Mouse (Mus musculus) kidney, postnatal 36 days (tissue): ENCODE data around the gene Ahcyl1.

Experiments
- DNase-seq, 2 experiments: peaks; one replicate each; pipeline ENCODE4 v3.0.0; 2021 to 2022; ENCODE audit warnings: mixed read lengths in 2 of 2

The Ahcyl1 gene

DNA sequence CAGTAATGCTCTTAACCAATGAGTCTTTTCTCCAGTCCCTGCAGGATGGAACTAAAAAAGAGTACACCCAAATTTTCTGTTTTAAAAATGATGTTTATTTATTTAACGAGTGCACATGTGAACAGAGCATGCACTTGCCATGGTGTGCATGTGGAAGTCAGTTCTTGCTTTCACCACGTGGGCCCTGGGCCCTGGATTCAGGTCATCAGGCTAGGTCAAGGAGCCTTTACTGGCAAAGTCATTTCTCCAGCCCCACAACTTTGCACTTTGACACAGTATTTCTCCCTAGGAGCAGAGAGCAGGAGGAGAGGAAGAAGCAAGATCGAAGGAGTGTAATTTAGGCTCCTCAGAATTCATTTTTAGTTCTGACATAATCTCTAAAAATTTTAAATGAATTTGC is 41.5 kb downstream of the Ahcyl1 start:
- peak; percentile 26 to 55 for DNase-seq

DNA sequence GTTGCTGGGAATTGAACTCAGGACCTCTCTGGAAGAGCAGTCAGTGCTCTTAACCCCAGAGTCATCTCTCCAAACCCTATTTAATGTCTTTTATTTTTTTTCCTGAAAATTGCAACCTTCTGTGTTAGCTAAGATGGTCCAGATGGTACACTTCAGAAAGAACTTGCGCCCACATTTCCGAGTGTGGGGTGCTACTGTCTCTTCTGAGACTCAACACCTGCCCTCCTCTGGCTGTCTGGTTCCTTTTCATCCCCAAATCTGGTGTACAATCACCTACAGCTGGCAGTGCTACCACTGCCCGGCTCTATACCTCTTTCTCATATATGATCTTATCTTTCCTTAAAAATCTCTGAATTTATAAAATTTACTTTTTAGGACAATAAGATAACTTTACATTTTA is 43.4 kb downstream of the Ahcyl1 start:
- DNase-seq, result no peak

DNA sequence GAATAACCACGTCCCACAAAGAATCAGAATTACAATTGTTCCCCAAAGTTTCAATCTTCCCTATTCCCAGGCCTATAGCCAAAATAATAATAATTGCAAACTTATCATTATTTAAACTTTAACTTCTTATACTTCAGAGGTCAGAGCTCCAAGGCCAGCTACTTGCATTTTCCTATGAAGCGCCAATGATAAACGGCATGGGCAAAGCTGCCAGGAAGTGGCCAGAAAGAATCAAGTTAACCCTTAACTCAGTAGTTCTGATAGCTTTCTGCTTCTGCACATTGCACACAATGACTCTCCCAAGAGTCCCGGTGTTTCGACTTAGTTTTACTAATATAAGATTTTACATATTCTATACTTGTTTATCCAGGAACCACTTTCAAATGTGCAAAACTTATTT is 46.1 kb downstream of the Ahcyl1 start:
- peak; percentile 43 to 58 for DNase-seq

DNA sequence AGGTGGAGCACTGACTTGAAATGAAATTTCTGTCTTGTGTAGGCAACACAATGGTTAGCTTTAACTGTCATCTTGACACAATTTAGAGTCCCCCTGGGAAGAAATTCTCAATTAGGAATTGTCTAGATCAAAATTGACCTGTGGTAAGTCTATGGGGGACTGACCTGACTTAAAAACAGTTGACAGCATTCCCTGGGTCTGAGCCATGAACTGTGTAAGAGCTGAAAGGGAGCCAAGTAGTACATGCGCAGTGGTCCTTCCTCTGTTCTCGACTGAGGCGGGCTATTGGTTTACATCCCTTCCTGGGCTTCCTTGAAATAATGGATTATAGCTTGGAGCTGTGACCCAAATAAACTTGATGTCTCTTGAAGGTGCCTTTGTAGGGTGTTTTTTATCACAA is 49.4 kb downstream of the Ahcyl1 start:
- no peak for DNase-seq

DNA sequence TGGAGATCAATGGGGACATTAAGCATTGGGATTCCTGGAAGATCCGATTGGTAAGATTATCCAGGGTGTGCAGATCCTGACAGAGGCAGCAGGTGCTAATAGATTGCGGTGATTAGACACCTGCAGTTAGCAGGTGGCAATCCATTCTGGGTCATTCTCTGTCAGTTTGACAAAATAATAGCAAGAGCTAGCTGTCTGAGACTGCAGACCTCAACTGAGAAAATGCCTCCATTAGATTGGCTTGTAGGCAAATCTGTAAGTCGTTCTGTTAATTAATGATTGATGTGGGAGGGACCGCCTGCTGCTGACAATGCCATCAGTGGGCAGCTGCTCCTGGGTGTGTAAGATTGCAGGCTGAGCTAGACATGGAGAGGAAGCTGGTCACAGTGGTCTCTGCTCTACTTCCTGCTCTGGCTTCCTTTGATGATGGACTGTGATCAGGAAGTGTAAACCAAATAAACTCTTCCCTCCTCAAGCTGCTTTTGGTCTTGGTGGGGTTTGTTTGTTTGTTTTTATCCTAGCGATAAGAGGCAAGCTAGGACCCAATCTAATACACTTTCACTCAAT is 58.7 kb downstream of the Ahcyl1 start:
- DNase-seq, result peak in 1 of 2 experiments; percentile 13

DNA sequence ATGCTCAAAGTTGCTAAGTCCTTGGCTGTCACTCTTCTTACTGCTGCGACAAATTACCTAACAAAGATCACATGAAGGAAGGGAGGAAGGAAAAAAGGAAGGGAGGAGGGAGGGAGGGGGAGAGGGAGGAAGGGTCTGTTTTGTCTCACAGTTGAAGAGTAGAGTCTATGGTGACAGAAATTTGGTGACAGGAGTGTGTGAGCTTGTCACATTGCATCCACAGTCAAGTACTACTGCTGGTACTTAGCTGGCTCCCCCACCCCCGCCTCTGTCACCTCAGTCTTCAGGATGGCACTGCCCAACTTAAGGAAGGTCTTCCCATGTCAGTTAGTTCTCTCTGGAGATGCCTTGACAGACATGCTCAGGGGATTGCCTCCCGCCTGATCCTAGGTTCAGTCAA is 60.1 kb downstream of the Ahcyl1 start:
- no peak for DNase-seq

DNA sequence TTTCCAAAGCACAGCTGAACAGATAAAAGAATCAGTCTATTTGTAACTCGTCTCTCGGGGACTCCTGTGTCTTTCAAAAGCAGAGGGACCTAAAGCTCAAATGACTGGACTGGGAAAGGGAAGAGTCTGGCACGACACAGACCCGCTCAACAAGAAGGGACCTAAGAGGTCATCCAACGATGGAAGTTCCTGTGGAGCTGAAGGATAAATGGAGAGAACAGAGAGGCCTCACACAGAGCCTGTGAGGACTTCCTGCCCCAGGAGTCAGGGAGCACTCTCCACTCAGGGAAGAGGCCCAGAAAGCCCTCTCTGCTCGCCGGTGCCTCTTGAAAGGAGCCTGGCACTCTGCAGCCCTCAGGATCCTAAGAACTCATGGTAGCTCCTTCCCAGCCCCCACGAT is 60.5 kb downstream of the Ahcyl1 start:
- no peak for DNase-seq

DNA sequence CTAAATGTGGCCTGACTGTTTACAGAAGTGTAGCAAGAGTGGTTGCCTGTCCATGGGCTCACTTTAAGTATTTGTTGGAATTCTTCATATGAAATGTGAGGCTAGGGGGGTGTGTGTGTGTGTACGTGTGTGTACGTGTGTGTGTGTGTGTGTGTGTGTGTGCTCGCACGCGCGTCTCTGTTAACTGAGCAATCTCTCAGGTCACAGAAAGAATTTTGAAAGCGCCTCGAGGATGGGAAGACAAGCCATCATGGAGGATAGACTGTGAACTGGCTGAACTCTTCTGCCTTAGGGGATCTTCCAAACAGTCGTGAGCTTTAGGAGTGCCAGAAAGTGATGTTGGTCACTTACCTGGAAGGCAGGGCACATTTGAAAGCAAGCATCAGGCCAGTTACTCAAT is 62.5 kb downstream of the Ahcyl1 start:
- no peak for DNase-seq

DNA sequence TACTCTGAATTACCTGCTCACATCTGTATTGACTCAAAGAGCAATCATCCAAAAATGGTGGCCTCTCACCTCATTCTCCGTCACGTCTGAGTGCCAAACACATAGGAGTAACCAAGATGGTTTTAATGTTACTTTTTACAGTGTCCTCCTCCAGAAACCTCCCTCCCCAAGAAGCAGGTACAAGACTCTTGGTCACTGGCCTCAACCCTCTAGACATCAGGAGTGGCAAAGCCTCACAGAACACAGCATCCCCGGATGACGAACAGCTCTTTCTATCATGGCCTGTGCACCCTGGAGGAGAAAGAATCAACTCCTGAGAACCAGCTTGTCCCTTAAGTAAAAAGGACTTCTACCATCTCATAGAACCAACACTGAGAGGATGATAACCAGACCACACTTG is 63.6 kb downstream of the Ahcyl1 start:
- DNase-seq, result no peak

DNA sequence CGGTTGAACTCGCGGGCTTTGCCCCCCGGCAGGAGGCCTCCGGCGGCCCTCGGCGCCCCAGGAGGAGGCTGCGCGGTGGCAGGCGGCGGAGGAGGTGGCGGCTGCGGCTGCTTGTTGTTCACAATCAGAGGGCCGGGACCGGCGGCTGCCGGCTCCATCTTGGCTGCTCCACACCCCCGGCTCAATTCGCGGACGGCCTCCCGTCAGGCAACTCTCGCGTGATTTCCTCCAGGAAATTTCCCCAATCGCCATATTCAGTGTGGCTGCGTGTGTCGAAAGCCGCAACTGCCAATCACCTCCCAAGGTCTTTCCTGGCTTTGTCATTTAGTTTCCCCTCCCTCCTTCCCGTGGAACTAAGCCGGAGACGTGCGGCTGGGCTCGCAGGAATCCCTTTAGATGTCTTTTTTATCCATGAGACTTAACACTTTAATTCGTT is 64.8 kb downstream of the Ahcyl1 start, which contains the start of gene Strip1:
Strip1 (minus strand) TSS at position 172 of the 436 bp plus-strand sequence.
- peak; percentile 96 for DNase-seq

DNA sequence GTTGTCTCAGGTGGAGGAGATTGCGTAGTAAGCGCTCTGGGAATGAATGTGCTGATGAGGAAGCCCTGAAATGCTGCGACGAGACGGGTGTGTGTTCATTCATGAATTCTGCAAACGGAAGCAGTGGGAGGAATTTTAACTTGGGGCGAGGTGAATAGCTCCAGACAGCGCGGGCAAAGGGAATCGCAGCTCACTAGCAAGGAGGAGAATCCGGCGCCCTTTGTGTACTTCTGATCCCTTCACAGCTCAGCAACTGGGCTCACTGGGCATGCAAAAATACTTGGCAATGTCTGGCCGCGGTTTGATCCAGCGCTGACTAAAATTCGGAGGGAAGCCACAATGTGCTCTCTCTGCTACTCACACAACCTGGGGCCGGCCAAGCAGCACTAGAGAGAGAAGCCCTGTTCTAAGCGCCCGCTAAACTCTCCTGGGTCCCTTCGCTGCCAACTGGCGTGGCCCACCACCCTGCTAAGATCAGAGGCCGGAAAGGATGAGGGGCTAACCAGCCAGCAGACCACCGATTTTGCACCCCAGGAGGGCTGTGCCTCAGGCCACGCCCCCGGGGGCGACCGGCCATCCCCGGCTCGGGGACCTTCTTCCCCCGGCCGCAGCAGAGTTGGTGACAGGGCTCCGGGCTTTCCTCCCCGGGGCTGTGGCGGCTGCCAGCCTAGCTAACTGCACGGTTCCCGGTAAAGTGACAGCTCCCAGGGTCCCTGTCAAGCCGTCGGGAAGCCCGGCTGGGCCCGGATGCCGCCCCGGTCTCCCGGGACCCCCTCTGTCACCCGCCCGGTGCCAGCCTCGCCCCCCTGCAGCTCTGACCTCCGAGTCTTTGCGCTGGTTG is 65.5 kb downstream of the Ahcyl1 start, which contains the start of gene Gm10961:
Gm10961 (plus strand) TSS at position 641 of the 841 bp plus-strand sequence.
- peak; percentile 76 to 80 for DNase-seq

DNA sequence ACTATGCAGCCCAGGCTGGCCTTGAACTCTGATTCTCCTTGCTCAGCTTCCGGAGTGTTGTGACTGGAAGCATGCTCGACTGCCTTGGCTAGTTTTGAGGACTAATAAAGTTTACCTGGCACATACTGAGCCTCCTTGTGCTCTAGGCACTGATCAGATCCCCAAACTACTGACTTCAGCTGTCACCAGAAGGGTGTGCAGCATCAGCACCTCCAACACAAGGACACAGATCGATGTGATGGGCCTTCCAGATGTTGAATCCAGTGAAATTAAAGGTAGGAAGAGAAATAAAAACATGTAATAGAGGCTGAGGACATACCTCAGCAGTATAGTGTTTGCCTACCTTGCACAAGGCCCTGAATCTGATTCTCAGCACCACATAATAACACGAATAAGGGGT is 66.9 kb downstream of the Ahcyl1 start:
- DNase-seq, result no peak

DNA sequence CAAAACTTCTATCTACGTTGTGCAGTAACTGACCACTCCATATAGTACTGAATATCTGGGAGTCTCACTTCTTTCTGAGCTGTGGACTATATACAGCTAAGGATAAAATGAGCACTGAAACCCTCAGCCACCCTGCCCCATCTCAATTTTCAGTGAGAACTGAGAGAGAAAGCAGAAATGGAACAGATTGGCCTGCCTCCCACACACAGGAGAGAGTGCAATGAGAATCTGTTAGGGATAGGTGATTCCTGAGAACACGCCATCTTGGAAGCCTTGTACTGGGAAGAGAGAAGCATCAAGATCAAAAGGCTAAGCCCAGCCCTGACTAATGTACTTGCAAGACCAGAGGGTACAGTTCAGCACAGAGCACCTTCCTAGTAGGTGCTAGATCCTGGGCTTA is 67.8 kb downstream of the Ahcyl1 start:
- no peak for DNase-seq

DNA sequence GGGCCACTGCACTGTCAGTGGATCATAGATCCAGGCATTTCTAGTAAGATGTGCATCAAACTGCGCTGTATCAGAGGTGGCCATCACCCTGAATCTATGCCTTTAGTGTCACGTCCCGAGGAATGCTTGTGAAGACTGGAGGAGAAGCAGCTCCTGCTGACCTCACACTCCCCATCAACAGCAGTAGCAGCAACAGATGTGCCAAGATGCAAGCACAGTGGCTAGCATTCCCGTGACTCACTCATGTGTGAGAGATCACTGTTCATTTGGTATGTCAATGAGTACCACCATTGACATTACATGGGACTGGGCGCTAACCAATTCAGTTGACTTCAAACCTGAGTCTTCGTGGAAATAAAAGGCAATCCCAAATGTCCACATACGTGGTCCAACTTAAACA is 68.7 kb downstream of the Ahcyl1 start:
- peak; percentile 34 to 36 for DNase-seq

DNA sequence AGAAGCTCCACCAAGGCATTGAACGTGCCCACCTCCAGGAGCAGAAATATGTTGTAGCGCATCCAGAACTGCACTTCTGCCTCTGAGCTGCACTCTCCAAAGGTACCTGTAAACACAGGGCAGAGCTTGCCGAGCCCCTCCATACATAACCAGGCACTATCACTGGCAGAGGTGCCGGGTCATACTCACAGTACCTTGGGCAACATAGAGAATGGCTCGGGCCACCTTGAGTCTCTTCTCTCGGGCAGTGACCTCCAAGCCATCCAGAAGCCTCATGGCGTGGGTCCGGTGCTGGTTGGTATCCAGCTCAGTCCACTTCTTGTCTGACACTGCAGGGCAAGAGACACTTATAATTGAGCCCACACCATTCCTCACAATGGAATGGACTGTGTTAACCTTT is 69.6 kb downstream of the Ahcyl1 start:
- DNase-seq, result peak in 1 of 2 experiments; percentile 0

DNA sequence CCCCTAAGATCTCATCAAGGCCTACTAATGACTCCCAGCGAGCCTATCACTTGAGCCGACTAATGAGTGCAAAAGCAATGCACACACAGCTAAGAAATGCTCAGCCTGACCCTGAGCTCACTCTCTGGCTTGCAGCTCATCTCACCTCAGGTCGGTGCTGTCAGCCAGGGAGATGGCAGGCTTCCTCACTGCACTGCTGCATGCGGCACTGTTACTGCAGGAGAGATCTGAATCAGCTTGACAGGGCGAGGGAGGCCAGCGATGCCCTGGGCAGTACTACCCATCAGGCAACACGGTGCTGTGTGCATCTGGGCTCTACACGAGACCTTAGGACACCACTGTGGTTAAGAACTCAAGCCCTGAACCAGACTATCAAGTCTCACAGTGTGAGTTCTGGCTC is 70.8 kb downstream of the Ahcyl1 start:
- peak in 1 of 2 experiments; percentile 0 for DNase-seq

DNA sequence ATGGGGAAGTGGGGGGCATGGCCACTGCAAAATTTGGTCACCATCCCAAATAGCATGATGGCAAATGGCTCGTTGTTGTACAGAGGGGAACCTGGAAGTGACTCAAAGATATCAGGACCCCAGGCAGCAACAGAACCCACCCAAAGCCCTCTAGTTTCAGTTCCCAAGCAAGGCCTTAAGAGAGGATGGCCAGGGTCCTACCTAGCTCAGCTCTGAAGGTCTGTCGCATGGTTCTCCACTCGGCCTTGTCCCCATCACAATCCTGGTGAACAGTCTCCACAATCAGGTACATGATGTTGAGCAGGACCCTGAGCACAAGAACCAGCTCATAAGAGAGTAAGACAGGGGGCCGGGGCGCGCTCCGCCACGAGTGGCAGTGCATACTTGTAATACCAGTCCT is 71.9 kb downstream of the Ahcyl1 start:
- peak in 1 of 2 experiments; percentile 0 for DNase-seq

DNA sequence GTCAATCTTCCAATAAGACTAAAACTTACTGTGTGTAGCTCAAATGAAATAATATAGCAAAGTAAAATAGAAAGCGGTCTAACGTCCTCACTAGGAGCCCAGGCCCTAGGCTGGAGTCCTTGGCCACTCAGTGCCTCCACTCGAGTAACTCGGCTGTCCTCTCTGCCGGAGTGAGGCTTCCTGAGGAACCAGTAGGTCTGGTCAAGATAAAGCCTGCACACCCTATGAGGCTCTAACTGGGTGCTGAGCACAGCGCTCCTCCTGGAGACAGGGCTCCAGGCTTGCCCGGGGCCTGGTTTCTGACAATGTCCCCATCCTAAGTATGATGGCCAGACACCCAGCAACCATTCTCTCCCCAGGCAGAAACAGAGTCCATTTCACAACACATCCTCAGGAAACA is 73.8 kb downstream of the Ahcyl1 start:
- peak in 1 of 2 experiments; percentile 1 for DNase-seq

DNA sequence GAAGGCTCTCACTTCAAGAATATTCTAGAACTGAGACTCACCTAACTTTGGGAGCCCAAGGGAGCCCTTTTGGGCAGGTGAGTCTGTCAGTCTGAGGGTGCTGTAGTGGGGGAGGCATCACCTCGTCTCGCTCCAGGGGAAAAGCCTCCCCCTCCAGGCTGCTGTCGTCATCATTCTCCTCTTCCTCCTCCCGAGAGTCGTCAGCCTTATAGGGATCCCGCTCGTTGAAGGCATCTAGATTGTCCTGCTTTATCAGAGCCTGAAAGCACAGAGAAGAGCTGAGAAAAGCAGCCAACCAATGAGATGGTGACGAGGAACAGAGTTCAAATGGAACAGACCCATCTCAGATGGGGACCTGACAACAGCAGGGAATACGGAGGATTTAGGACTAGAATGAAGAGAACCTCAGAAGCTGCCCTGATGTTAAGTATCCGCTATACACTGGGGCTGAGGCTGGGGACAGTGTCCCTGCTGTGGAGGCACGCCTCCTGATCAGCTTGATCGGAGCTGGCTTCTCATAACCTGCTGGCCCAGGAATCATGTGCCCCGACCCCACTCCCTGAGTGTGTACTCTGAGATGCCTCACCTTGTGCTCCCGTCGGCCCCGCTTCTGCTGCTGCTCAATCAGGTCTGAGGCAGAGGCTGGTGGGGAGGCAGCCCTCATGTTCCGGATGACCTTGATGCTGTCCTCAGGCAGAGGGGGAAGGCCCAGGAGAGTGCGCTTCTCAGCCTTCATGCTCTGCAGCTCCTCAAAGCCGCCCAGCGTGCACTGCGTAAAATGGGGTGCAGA is 74.9 kb downstream of the Ahcyl1 start:
- peak in 1 of 2 experiments; percentile 1 for DNase-seq

DNA sequence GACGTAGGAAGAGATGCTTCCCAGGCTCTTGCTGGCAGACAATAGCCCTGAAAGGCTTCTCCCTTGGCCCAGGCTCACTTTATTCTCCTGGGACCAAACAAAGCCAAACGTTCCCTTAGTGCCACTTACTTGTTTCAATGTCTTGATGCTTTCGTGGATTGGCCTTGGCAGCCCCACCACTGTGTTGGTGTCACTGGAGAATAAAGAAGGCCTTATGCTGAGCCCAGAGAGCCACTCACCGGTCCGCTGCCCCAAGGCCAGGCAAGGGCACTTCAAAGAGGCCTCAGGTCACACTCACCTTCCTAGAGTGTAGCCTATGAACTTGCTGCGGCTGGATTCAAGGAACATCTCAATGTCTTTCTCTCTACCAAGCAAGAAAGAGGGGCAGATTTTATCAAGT is 76.4 kb downstream of the Ahcyl1 start:
- peak in 1 of 2 experiments; percentile 2 for DNase-seq

DNA sequence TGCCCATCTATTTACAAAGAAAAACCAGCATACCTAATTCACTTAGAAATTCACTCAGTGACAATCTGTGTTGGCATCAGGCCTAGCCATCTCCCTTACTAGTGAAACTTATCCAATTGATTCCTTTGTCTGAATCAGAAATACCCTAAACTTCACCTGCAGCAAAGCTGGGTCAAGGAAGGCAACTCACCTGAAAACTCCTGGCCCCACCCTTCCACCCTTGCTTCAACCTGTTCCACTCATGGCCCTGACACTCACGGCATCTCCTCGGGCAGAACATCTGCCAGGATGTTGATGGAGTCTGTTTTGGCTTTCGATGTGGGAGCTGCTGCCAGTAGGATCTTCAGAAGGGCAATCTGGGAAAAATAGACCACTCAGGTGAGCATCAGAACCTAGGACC is 78.6 kb downstream of the Ahcyl1 start:
- peak in 1 of 2 experiments; percentile 0 for DNase-seq
